Mouse (Mus musculus) heart, postnatal 14 days (tissue): ENCODE data around the gene Arpc1a. TPM values are rescaled to one million over a fixed set of nuclear protein-coding genes. Genes with fewer than 3 reads are reported as not detected.
"Not testable (repeated sequence)": the region's sequence is repeated elsewhere in the genome, so short reads cannot be mapped to it uniquely, and the experiment has no call there.

ENCODE experiments used
- DNase-seq, 2 experiments: peaks; one replicate each; pipeline ENCODE4 v3.0.0; 2021 to 2022
- intact Hi-C: fragments of 180-260 bp; cut with DNase I; formaldehyde crosslinking; loops from one replicate; pipeline ENCODE4 v1.15.1; 2025
- total RNA-seq, 2 experiments: library from RNA; stranded (reverse); gene quantifications; 2 replicates each; pipeline ENCODE4 v1.2.3; 2021

Arpc1a gene
- total RNA-seq, 2 experiments from 2014 or later = 63.3 to 67.2 TPM

- peak in 1 of 2 experiments; percentile 19 for DNase-seq
- intact Hi-C loops = no loop called here
Measured at GRCm38 (mm10) chr5:145130191-145130590, 46.6 kb downstream of the Arpc1a start.

- no peak for DNase-seq
- intact Hi-C loops = no loop called here
Measured at GRCm38 (mm10) chr5:145130995-145131394, 47.4 kb downstream of the Arpc1a start.

GRCm38 (mm10) chr5:145133275-145133674 lies 49.6 kb downstream of the Arpc1a start:
- DNase-seq = not testable (repeated sequence)
- intact Hi-C loops = loop anchor here (2.0 kb wide), 1 partner anchor 14 kb away; no protein-coding TSS in a partner anchor

- intact Hi-C loops = no loop called here
- DNase-seq = no peak
Measured at GRCm38 (mm10) chr5:145138836-145139235, 55.2 kb downstream of the Arpc1a start.

GRCm38 (mm10) chr5:145139571-145140519 lies 56.2 kb downstream of the Arpc1a start, which contains the start of the genes Pdap1 and Bud31:
Gene Pdap1, minus strand, starts transcription at chr5:145140238.
Gene Bud31, plus strand, starts transcription at chr5:145140362.
- intact Hi-C loops = loop anchor here (2.0 kb wide), 2 partner anchors 27 to 65 kb away; partner anchors contain the start of genes Cpsf4, Ptcd1 and Zkscan5
- peak; percentile 95 to 96 for DNase-seq

GRCm38 (mm10) chr5:145140611-145141010 lies 57.0 kb downstream of the Arpc1a start:
- no peak for DNase-seq
- intact Hi-C loops = loop anchor here (2.0 kb wide), 2 partner anchors 26 to 64 kb away; partner anchors contain the start of genes Cpsf4, Ptcd1 and Zkscan5

GRCm38 (mm10) chr5:145147748-145148147 lies 64.1 kb downstream of the Arpc1a start:
- no peak for DNase-seq
- intact Hi-C loops = no loop called here

GRCm38 (mm10) chr5:145149294-145149693 lies 65.7 kb downstream of the Arpc1a start:
- intact Hi-C loops = no loop called here
- no peak for DNase-seq

- intact Hi-C loops = no loop called here
Measured at GRCm38 (mm10) chr5:145152690-145153089, 69.1 kb downstream of the Arpc1a start.

More at GRCm38 (mm10) chr5:145152690-145153089, 69.1 kb downstream of the Arpc1a start:
- no peak for DNase-seq

Other genes with a start within 250 kb of the Arpc1a start
- 10 to 100 TPM; 23.7 to 25.4 TPM for gene Smurf1, start 118.0 kb upstream of the Arpc1a start, total RNA-seq
- gene Gm4871, start 51.1 kb upstream of the Arpc1a start, total RNA-seq = not detected
- not detected for gene 1700018F24Rik, start 40.8 kb upstream of the Arpc1a start, total RNA-seq
- not detected for gene Kpna7, start 200 bp downstream of the Arpc1a start, total RNA-seq
- gene Arpc1b, start 30.4 kb downstream of the Arpc1a start, total RNA-seq = 100 to 1,000 TPM in 1 of 2 experiments, 10 to 100 TPM in 1; 97.2 to 113 TPM
- 10 to 100 TPM; 41.6 to 42.6 TPM for gene Pdap1, start 56.4 kb downstream of the Arpc1a start, total RNA-seq
- gene Bud31, start 56.5 kb downstream of the Arpc1a start, total RNA-seq = 10 to 100 TPM; 59.5 to 73.7 TPM
- 10 to 100 TPM; 27.1 to 27.8 TPM for gene Ptcd1, start 83.3 kb downstream of the Arpc1a start, total RNA-seq
- gene Cpsf4, start 83.4 kb downstream of the Arpc1a start, total RNA-seq = 10 to 100 TPM; 10.3 to 12.4 TPM
- 100 to 1,000 TPM; 871 to 935 TPM for gene Atp5j2, start 108.2 kb downstream of the Arpc1a start, total RNA-seq
- gene Zkscan14, start 118.0 kb downstream of the Arpc1a start, total RNA-seq = 1 to 10 TPM; 6.3 to 6.6 TPM
- 10 to 100 TPM in 1 of 2 experiments, 1 to 10 TPM in 1; 9.9 to 10.0 TPM for gene Zkscan5, start 120.7 kb downstream of the Arpc1a start, total RNA-seq
- gene Zfp655, start 147.9 kb downstream of the Arpc1a start, total RNA-seq = 10 to 100 TPM; 28.3 to 31.9 TPM
- 10 to 100 TPM; 11.0 to 13.9 TPM for gene Zscan25, start 196.7 kb downstream of the Arpc1a start, total RNA-seq